ENCODE assay signal across 28 mouse cellular contexts in the genomic region with DNA sequence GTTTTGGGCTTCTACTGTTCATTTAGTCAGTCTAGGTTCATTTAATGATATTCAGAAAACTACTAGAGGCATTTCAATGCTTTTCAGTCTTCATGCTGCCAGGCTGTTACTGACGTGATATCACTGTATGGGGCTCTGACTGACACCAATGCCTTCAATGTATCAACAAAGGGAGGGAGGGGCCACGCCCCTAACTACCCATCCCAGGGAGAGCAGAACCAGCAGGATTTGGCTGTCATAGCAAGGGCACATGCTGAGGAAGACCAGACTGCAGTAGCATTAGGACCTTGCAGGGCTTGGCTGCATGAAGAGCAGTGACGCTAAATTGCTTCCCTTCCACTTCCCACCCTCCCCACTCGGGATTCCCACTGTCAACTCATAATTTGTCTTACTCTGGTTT. TPM values are rescaled to one million over a fixed set of nuclear protein-coding genes. Genes with fewer than 3 reads are reported as not detected.
DNase-seq lines count a peak whose midpoint lies in the region; ATAC-seq lines count a peak whose summit lies in the region.
"Had no signal": no experiment of that assay in that cellular context is flagged by ENCODE, and none has a peak within 500 bp of the region (broad histone marks: within the 10 kb centered on the region; RNA-seq: fewer than 3 reads in every experiment).

No protein-coding gene starts in this region.

- no peaks in the 10 kb centered on the region for H3K27me3 ChIP-seq in forebrain, embryonic 11.5 days (ENCODE audit: control insufficient read depth, insufficient read depth, low read length)
- H3K27me3 ChIP-seq in forebrain, embryonic 14.5 days (replicated peaks; ENCODE audit: control insufficient read depth, insufficient read depth, low read length) = no peaks in the 10 kb centered on the region
- H3K27me3 ChIP-seq: CH12.LX; embryonic facial prominence, embryonic 13.5 days; embryonic facial prominence, embryonic 15.5 days; forebrain, embryonic 13.5 days; Patski had no signal

- no peaks in the 10 kb centered on the region for H3K9me3 ChIP-seq in forebrain, embryonic 11.5 days (ENCODE audit: control insufficient read depth, low read length)
- H3K9me3 ChIP-seq in forebrain, embryonic 14.5 days (replicated peaks; ENCODE audit: control insufficient read depth, low read length) = no peaks in the 10 kb centered on the region
- H3K9me3 ChIP-seq: embryonic facial prominence, embryonic 13.5 days; embryonic facial prominence, embryonic 15.5 days; forebrain, embryonic 10.5 days; forebrain, embryonic 13.5 days had no signal

- ATAC-seq in forebrain, embryonic 11.5 days (replicated peaks; ENCODE audit: low FRiP score) = 0 out of 2 replicates have a peak, but pooled peaks have one; percentile 36
- ATAC-seq in forebrain, embryonic 14.5 days = no peak
- ATAC-seq: activated CD4-positive, CD25-positive, alpha-beta regulatory T cell, adult 4 months; CD4-positive, CD25-positive, alpha-beta regulatory T cell, adult 4 months; forebrain, embryonic 13.5 days; forebrain, embryonic 16.5 days; Patski had no signal

- no peak overlapping the region for H3K27ac ChIP-seq in forebrain, embryonic 11.5 days (ENCODE audit: low read depth, low read length)
- H3K27ac ChIP-seq in forebrain, embryonic 14.5 days (ENCODE audit: low read depth, low read length) = no peak overlapping the region
- H3K27ac ChIP-seq: embryonic facial prominence, embryonic 13.5 days; embryonic facial prominence, embryonic 15.5 days; forebrain, embryonic 10.5 days; forebrain, embryonic 13.5 days had no signal

- no peaks in the 10 kb centered on the region for H3K4me1 ChIP-seq in forebrain, embryonic 11.5 days (replicated peaks; ENCODE audit: control insufficient read depth, insufficient read depth, low read length)
- H3K4me1 ChIP-seq in forebrain, embryonic 14.5 days (ENCODE audit: control insufficient read depth, insufficient read depth, low read length) = no peaks in the 10 kb centered on the region
- H3K4me1 ChIP-seq: embryonic facial prominence, embryonic 13.5 days; embryonic facial prominence, embryonic 15.5 days; forebrain, embryonic 10.5 days had no signal

- DNase-seq in forebrain, embryonic 11.5 days (ENCODE audit: low spot score) = no peak
- no peak for DNase-seq in forebrain, embryonic 14.5 days (ENCODE audit: low spot score)
- DNase-seq in ES-CJ7 (ENCODE audit: low read depth, low spot score) (peak; percentile 55), ZHBTc4 (ENCODE audit: low read depth, low spot score) (peak; percentile 68)
- no peak for DNase-seq in cerebellum, adult 8-10 months
- no peak for DNase-seq in right cerebral cortex, postnatal 4 days
- DNase-seq: adrenal gland, adult 8-10 months; adrenal gland, postnatal 14 days; adrenal gland, postnatal 36 days; B cell, adult 2 months; cerebellum, adult 11-12 months; cerebellum, adult 2 months; cerebellum, adult 9-11 months; cerebellum, postnatal 14 days; cerebellum, postnatal 36 days; embryo, embryonic 11 days had no signal

- H3K4me2 ChIP-seq in forebrain, embryonic 11.5 days (ENCODE audit: low read depth, low read length, severe bottlenecking) = no peak overlapping the region
- no peak overlapping the region for H3K4me2 ChIP-seq in forebrain, embryonic 14.5 days (ENCODE audit: low read length)
- H3K4me2 ChIP-seq: embryonic facial prominence, embryonic 13.5 days; embryonic facial prominence, embryonic 15.5 days; forebrain, embryonic 13.5 days had no signal

- WGBS in forebrain, embryonic 11.5 days = 77% methylated on average over 4 of the region's 4 CpGs
- WGBS in forebrain, embryonic 14.5 days = 75% methylated on average over 4 of the region's 4 CpGs

- H3K36me3 ChIP-seq in forebrain, embryonic 11.5 days (ENCODE audit: control insufficient read depth, insufficient read depth, low read length) = no peaks in the 10 kb centered on the region; the same call in 1 of the 2 replicates
- peaks cover 59% of the 10 kb centered on the region for H3K36me3 ChIP-seq in forebrain, embryonic 14.5 days (ENCODE audit: control insufficient read depth, insufficient read depth, low read length)

- H3K9ac ChIP-seq in forebrain, embryonic 11.5 days (ENCODE audit: low read length) = no peak overlapping the region
- no peak overlapping the region for H3K9ac ChIP-seq in forebrain, embryonic 14.5 days (ENCODE audit: low read length)
- H3K9ac ChIP-seq: embryonic facial prominence, embryonic 13.5 days; embryonic facial prominence, embryonic 15.5 days; forebrain, embryonic 13.5 days had no signal

- H3K4me3 ChIP-seq in forebrain, embryonic 11.5 days (ENCODE audit: low read depth, low read length) = no peak overlapping the region
- no peak overlapping the region for H3K4me3 ChIP-seq in forebrain, embryonic 14.5 days (ENCODE audit: low read depth, low read length)
- H3K4me3 ChIP-seq: embryonic facial prominence, embryonic 13.5 days; embryonic facial prominence, embryonic 15.5 days; erythroblast, embryonic 14.5 days; forebrain, embryonic 10.5 days; forebrain, embryonic 13.5 days had no signal

RNA-seq across cellular contexts. Expression of a gene that starts 9.9 kb away (rescaled TPM):
- polyA plus RNA-seq in forebrain, embryonic 11.5 days (2014; fragmentation: Nextera tagmentation; extraction: Ambion mirVana) = 204 TPM in 2 replicates
- polyA plus RNA-seq in forebrain, embryonic 14.5 days (2014; fragmentation: Nextera tagmentation; extraction: Ambion mirVana) = 340 and 434 TPM in 2 replicates

RNA-seq across cellular contexts. Expression of a gene that starts 10.4 kb away (rescaled TPM):
- polyA plus RNA-seq in forebrain, embryonic 11.5 days (2014; fragmentation: Nextera tagmentation; extraction: Ambion mirVana) = 212 and 239 TPM in 2 replicates
- 82.7 and 110 TPM in 2 replicates for polyA plus RNA-seq in forebrain, embryonic 14.5 days (2014; fragmentation: Nextera tagmentation; extraction: Ambion mirVana)

RNA-seq across cellular contexts. Expression of a gene that starts 29.2 kb away (rescaled TPM):
- not detected in 2 replicates for polyA plus RNA-seq in forebrain, embryonic 11.5 days (2014; fragmentation: Nextera tagmentation; extraction: Ambion mirVana)
- polyA plus RNA-seq in forebrain, embryonic 14.5 days (2014; fragmentation: Nextera tagmentation; extraction: Ambion mirVana) = not detected in 2 replicates
- polyA plus RNA-seq: activated CD4-positive, CD25-positive, alpha-beta regulatory T cell, adult 4 months; CD4-positive, CD25-positive, alpha-beta regulatory T cell, adult 4 months; embryonic facial prominence, embryonic 11.5 days; embryonic facial prominence, embryonic 13.5 days; erythroblast, embryonic 14.5 days; forebrain, embryonic 10.5 days; forebrain, embryonic 13.5 days; forebrain, embryonic 16.5 days; Patski had no signal

RNA-seq across cellular contexts. Expression of a gene that starts 59.5 kb away (rescaled TPM):
- not detected in 2 replicates for polyA plus RNA-seq in forebrain, embryonic 11.5 days (2014; fragmentation: Nextera tagmentation; extraction: Ambion mirVana)
- polyA plus RNA-seq in forebrain, embryonic 14.5 days (2014; fragmentation: Nextera tagmentation; extraction: Ambion mirVana) = not detected in 2 replicates
- polyA plus RNA-seq: CD4-positive, CD25-positive, alpha-beta regulatory T cell, adult 4 months; cerebellum, adult 2 months; embryonic facial prominence, embryonic 11.5 days; embryonic facial prominence, embryonic 13.5 days; forebrain, embryonic 10.5 days; forebrain, embryonic 13.5 days; forebrain, embryonic 16.5 days; frontal cortex, adult 2 months had no signal

Comparison
In these comparisons a context has a peak if more than half of its experiments do, and no peak if none do; other contexts are left out.
1. DNase-seq: peak in ES-CJ7 (single experiment) and ZHBTc4 (single experiment); none in forebrain, embryonic 11.5 days (single experiment), forebrain, embryonic 14.5 days (single experiment), cerebellum, adult 8-10 months (single experiment) and right cerebral cortex, postnatal 4 days (single experiment).